Mouse (Mus musculus) liver, adult (tissue): Measurements from ENCODE around the gene Galc.

Experiments
- GATA4 ChIP-seq: IDR thresholded peaks from 2 replicates; pipeline ENCODE4 v1.6.1; 2014; ENCODE audit warnings: mild to moderate bottlenecking, low read length; ENCODE audit not compliant: insufficient replicate concordance

Galc gene

DNA sequence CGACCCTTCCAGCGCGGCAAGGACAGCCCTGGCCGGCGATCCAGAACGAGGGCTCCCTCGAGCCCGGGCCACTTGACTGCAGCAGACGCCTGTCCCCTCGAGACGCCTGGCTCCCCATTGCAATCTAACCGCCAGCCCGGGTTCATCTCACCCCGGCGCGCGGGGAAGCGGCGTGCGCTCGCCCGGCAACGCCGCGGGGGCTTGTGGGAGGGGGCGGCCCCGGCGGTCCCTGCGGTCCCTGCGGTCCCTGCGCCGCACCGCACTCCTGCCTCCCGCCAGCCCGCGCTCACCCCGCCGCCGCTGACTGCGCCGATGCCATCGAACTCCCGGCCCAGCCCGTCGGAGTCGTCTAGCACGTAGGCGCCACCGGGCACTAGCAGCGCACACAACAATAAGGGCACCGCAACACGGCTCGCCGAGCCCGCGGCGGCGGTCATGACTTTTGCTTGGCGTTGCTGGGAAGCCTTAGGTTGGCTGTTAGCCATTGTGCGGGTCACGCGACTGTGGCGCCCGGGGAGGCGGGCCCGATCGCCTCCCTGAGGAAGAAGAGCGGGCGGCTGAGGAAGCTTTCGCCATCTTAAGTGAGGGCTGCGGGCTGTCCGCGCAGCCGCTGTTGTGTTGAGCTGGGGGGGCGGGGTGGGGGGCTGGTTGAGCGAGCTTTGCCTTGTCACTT lies at the start of gene Galc:
TSS of gene Galc (minus strand) at position 615 of the 673 bp plus-strand sequence.
- TF ChIP-seq GATA4: no peak

DNA sequence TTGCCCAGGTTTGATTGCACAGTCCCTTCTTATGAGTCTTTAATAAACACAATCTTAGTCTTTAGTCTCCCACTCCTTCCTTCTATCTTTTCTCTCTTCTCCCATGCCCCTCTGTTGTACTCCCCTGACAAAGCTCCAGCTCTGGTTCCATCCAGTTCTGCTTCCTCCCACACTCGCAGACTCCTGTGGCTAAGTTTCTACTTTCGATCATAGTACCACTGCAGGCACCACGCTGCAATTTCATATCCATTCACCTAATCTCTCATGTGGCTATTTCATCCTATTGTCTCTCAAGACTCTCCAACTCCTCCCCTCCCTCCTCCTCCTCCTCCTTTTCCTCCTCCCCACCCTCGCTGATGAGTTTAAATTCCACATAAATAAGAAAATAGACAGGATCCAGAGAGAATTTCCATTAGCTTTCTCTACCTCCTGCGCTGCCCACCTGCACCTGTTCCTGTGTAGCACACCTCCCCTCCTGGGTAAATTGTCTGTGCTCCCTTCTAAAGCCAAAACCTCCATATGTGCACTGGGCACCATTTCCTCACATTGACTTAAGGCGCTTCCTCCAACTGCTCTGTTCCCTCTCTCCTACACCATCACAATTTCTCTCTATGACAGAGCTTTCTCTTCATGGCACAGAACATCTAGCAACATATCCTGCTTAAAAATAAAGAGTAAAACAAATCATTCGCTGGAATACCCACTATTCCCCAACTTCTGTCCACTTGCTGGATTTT lies 48.1 kb upstream of the Galc start:
- TF ChIP-seq GATA4: no peak

DNA sequence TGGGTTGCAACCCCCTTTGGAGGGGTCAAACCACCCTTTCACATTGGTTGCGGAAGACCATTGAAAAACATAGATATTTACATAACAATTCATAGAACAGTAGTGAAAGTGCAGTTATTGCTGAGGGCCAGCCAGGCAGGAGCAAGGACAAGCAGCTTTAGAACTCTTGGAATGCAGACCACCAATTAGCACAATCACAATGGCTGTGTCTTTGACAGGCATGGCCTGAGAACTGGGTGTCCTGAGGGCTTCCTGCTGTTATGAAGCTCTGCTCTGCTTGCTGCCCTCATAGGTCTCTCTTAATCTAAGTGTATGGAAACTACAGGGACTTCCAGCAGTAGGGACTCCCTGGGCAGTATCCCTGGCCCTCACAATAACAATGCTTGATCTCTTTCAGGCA lies 43.8 kb upstream of the Galc start:
- no peak for TF ChIP-seq GATA4

DNA sequence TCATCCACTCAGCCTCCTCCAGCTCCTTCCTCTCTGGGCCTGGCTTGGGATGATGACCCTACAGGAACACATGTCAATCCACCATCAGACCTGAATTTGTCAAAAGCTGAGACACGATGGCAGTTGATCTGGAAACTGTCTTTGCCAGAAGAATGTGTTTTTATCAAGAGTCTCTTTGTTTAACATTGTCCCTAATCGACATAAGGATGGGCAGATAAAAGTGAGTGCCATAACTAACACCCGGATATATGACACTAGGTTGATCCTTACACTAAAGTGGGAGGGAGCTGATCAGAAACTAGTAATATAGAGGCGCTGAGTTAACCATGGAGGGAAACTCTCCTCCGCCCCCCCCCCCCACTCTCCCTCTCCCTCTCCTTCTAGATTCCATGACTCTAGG lies 42.7 kb upstream of the Galc start:
- TF ChIP-seq GATA4: no peak

DNA sequence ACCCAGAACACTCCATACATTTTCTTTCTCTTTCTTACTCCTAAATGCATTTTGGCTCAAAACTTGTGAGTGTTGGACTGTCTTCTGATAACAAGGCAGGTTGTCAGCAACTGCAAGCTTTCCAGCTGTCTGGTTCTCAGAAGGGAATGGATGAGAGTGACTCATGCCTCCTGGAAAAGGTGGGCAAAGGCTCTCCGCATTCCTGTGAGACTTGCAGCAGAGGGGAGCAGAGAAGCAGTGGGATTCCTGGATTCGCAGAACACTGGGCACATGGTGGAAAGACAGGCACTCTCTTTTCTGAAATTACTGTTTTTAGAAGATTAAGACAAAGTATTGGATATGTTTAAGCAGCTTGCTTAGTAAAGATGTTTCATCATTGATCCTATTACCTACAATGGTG lies 35.0 kb upstream of the Galc start:
- TF ChIP-seq GATA4: no peak

DNA sequence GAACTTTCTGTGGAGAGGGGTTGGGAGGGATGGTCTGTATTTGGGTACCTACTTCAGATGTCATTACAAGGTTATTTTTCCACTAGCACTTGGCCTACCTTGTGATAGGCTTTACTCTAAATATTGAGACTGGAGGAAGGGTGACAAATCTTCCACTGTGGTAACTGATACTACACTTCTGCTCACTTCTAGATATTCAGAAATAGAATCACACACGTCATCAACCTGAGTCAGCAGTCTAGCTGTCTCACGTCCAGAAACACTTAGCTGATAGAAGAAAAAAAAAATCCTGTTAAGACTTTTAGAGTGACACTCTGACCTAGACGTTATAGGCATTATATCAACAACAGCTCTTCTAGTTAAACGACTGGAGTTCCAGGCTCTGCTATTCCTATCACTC lies 33.0 kb upstream of the Galc start:
- no peak for TF ChIP-seq GATA4

DNA sequence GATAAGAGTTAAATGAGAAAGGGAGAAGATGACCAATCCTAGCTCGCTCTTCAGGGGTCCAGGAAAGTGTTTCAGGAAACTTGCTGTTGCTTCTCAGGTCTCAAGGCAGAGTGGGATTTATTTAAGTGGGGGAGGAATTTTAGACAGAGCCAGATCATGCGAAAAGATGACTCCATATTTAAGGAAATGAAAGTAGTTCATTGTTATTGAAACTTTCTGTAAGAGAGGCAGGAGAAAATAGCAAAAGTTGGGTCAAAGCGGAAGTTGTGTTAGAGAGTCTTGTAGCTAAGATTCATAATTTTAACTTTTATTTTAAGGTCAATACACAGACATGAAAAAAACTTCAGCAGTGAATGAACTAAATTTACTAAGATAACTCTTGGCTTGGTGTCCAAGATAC lies 31.2 kb upstream of the Galc start:
- no peak for TF ChIP-seq GATA4

DNA sequence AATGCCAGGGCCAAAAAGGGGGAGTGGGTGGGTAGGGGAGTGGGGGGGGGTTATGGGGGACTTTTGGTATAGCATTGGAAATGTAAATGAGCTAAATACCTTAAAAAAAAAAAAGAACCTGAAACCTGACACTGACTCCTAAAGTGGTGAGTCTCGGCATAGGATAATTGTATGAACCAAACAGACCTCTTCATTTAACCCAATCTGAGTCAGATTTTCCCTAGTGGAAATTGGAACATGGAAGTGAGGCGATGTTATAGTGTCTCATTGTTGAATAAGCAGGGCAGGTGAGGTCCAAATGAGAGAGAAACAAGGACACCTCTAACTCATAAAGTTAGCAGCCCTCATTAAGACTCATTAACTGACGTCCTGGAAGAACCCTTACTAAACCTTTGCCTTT lies 25.2 kb upstream of the Galc start:
- TF ChIP-seq GATA4: no peak

DNA sequence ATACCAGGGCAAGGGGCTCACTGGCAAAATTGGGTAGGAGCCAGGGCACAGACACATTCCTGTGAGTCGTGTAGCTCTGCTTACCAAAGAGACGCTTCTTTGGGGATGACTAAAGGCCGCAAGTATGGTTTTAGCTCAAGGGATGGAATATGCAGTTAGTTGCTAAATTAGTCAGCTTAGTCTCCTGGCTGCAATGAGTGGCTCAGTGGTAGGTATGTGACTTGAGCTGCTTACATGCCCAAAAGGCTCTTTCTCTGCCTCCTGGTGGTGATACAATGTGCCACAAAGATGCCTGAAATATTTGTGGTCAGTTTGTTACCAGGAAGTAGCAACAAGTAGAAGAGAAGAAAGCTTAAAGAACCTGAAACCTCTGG lies 24.2 kb upstream of the Galc start:
- no peak for TF ChIP-seq GATA4

DNA sequence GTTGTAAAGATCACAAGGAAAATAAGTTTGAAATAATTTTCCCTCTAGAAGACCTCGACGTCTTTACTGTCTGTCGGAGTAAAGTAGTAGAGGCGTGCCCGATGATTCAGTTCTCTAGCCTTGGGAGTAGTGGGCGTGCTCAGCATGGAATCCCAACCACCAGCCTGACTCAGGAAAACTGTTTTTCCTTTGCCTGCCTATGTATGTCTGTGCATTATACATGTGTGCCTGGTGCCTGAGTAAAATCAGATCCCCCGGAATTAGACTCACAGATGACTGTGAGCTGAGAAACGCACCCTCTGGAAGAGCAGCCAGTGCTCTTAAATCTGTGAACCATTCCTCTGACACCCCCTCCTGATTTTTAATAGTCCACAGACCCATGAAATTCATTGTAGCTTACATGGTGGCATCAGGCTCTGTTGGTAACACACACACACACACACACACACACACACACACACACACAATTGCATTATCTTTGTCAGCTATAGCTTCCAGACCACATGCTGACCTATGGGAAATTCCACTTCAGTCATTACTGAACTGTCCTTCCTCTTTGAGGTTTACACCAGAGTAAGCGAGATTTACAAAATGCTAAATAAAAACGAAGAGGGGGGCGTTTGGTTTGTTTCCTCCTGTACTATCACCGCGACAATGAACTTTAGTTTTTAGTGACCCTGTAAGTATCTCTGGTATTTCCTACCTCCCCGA lies 23.7 kb upstream of the Galc start:
- no peak for TF ChIP-seq GATA4

DNA sequence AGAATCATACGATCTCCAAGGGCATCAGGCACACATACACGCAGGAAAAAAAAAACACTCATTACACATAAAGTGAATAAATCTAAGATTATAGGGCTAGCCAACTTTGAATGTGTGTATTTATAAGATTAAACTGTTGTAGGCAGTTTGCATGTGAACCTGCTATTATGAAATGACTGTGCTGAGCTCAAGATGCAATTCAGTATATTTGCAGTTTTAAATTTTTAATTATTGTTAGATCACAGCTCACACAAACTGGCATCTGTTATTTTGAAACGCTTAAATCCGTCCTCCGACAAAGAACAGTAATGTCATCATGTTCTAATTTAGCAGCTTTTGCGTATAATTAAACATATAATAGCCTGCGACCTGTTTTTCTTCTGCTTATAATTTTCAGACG lies 21.7 kb upstream of the Galc start:
- TF ChIP-seq GATA4: no peak

DNA sequence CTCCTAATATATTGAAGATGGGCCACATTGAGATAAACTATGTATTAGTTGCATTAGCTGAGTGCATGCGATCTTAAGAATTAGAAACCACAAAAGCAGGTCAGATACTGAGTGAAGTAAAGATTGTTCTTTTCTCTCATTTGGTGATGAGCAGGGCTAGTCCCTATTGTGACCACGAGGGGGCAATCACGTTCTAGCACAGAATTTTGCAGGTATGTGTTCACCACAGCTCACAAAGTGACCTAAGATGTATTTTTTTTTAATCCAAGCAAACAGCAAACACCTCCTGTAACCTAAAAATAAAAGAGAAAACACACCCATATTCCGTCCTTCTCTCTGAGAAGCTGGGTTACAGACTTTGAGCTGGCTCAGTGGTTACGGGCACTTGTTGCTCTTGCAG lies 21.3 kb upstream of the Galc start:
- no peak for TF ChIP-seq GATA4

DNA sequence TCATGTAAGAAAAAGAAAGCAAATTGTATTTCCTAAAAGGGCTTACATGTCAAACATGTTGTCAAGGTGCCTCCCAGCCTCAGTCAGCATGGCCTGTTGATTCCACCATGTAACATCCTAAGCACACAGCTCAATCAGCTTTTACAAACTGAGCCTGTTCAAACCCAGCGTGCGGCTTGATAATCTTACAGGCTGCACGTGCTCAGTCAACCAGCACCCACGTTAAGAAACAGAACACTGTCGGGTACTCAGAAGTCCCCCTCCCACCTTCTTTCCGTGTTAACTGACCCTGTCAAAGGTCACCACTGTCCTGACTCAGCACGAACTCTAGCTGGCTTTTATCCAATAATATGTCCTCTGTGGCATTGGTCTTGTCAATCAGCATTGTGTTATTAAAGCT lies 13.2 kb upstream of the Galc start:
- no peak for TF ChIP-seq GATA4

DNA sequence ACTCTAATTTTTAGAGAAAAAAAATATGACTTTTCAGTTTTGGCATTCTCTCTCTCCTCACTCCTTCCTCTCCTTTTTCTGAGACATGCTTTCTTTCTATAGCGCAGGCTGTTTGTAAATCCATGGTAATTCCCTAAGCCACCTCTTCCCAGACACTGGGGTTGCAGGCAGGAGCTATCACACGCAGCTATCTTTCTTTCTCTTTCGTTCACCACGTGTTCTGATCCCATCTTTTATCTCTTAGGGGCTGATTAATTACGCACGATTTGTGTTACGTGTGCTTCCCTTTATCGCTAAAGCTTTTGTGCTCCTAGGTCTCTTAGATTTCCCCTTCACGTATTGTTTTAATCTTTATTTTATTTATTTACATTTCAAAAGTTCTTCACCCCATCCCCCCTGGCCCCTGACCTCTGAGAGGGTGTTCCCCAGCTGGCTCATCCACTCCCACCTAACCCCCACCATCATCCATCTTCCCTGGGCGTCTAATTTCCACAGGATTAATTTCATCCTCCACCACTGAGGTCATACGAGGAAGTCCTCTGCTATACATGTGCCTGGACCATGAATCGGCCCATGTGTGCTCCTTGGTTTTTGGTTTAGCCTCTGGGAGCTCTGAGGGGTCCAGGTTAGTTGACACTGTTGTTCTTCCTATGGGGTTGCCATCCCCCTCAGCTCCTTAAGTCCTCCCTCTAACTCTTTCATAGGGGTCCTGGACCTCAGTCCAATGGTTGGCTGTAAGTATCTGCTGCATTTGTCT lies 11.7 kb upstream of the Galc start:
- no peak for TF ChIP-seq GATA4
